Mouse (Mus musculus) MEL (cell line): ENCODE data around the gene Xlr5a. TPM values are rescaled to one million over a fixed set of nuclear protein-coding genes. Genes with fewer than 3 reads are reported as not detected.
A peak's percentile ranks its signal among the peaks of the same experiment; 100 is the strongest.

Source experiments
- DNase-seq: peaks from one replicate; pipeline ENCODE4 v3.0.0; 2011; ENCODE audit warnings: low read depth, low spot score
- H3K27ac ChIP-seq: 2 replicates; pipeline ENCODE4 v1.5.1; 2012; ENCODE audit warnings: low read depth, mild to moderate bottlenecking, control low read depth, low read length, moderate library complexity; ENCODE audit not compliant: control insufficient read depth
- H3K27me3 ChIP-seq, 2 experiments: fragments of 150-350 bp in 1 of 2; sonication (generic) in 1 of 2; 2 replicates each; pipeline ENCODE4 v1.6.1; 2012; ENCODE audit warnings: low read length in 2 of 2, mild to moderate bottlenecking in 2 of 2, improper control_type of control experiment in 1 of 2, moderate library complexity in 1 of 2; ENCODE audit not compliant: insufficient read depth in 2 of 2, control insufficient read depth in 1 of 2
- H3K36me3 ChIP-seq, 2 experiments: 2 replicates each; pipeline ENCODE4 v1.6.1; 2012 to 2014; ENCODE audit warnings: low read length in 2 of 2, improper control_type of control experiment in 1 of 2, inconsistent platforms in 1 of 2, mild to moderate bottlenecking in 1 of 2; ENCODE audit not compliant: insufficient read depth in 2 of 2, control insufficient read depth in 1 of 2
- H3K4me1 ChIP-seq, 2 experiments: fragments of 150-350 bp in 1 of 2; sonication (generic) in 1 of 2; 2 replicates each; pipeline ENCODE4 v1.6.1; 2012; ENCODE audit warnings: low read length in 2 of 2, improper control_type of control experiment in 1 of 2, mild to moderate bottlenecking in 1 of 2; ENCODE audit not compliant: insufficient read depth in 2 of 2, control insufficient read depth in 1 of 2
- H3K4me3 ChIP-seq, 2 experiments: fragments of 150-350 bp in 1 of 2; sonication (generic) in 1 of 2; 2 replicates each; pipeline ENCODE4 v1.5.1; 2012; ENCODE audit warnings: low read depth in 2 of 2, low read length in 2 of 2, mild to moderate bottlenecking in 2 of 2, moderate library complexity in 2 of 2, control low read depth in 1 of 2, improper control_type of control experiment in 1 of 2; ENCODE audit not compliant: control insufficient read depth in 1 of 2, insufficient read depth in 1 of 2
- H3K79me2 ChIP-seq: 2 replicates; pipeline ENCODE4 v1.6.1; 2012; ENCODE audit warnings: mild to moderate bottlenecking, low read length, moderate library complexity; ENCODE audit not compliant: control insufficient read depth, poor library complexity, insufficient read depth
- H3K9ac ChIP-seq: 2 replicates; pipeline ENCODE4 v1.6.1; 2012; ENCODE audit warnings: low read depth, mild to moderate bottlenecking, control low read depth, low read length, moderate library complexity; ENCODE audit not compliant: control insufficient read depth, poor library complexity, severe bottlenecking
- H3K9me3 ChIP-seq: fragments of 150-350 bp; sonication (generic); replicated peaks from 2 replicates; pipeline ENCODE4 v1.6.1; 2012; ENCODE audit warnings: mild to moderate bottlenecking, low read length, improper control_type of control experiment, moderate library complexity; ENCODE audit not compliant: insufficient read depth
- EP300 ChIP-seq, 2 experiments: IDR thresholded peaks; 2 replicates each; pipeline ENCODE4 v1.6.1; 2011; ENCODE audit warnings: improper control_type of control experiment in 2 of 2, low read length in 2 of 2, low read depth in 1 of 2, mild to moderate bottlenecking in 1 of 2
- MYB ChIP-seq: IDR thresholded peaks from 2 replicates; pipeline ENCODE4 v1.6.1; 2011; ENCODE audit warnings: mild to moderate bottlenecking, low read depth, low read length, improper control_type of control experiment
- RCOR1 ChIP-seq: IDR thresholded peaks from 2 replicates; pipeline ENCODE4 v1.6.1; 2012; ENCODE audit warnings: low read depth, mild to moderate bottlenecking, inconsistent platforms, low read length, improper control_type of control experiment
- TAL1 ChIP-seq: IDR thresholded peaks from 2 replicates; pipeline ENCODE4 v1.6.1; 2012; ENCODE audit warnings: mild to moderate bottlenecking, inconsistent platforms, low read length, moderate library complexity, mixed read lengths
- TCF12 ChIP-seq: IDR thresholded peaks from 2 replicates; pipeline ENCODE4 v1.6.1; 2014; ENCODE audit warnings: low read depth, mild to moderate bottlenecking, inconsistent platforms, low read length, improper control_type of control experiment, moderate library complexity
- ZMIZ1 ChIP-seq: IDR thresholded peaks from 2 replicates; pipeline ENCODE4 v1.6.1; 2012; ENCODE audit warnings: low read depth, mild to moderate bottlenecking, inconsistent platforms, low read length, improper control_type of control experiment, moderate library complexity
- ZNF384 ChIP-seq: IDR thresholded peaks from 2 replicates; pipeline ENCODE4 v1.6.1; 2012; ENCODE audit warnings: low read depth, mild to moderate bottlenecking, inconsistent platforms, low read length, improper control_type of control experiment
- polyA plus RNA-seq, 2 experiments: library from polyadenylated mRNA; stranded (reverse) in 1 of 2; unstranded in 1 of 2; fragments of >175 nt in 1 of 2; fragments of >200 nt in 1 of 2; gene quantifications; 2 replicates each; pipeline versions ENCODE4 v1.2.1 to v1.2.4; 2012; ENCODE audit warnings: low replicate concordance in 2 of 2, low read depth in 1 of 2; ENCODE audit not compliant: insufficient read length in 2 of 2, insufficient read depth in 1 of 2, missing spikeins in 1 of 2
- total RNA-seq: library from RNA; depleted of rRNA; stranded (reverse); fragments of 300-350 nt; gene quantifications from 2 replicates; pipeline ENCODE4 v1.2.3, GENCODE M21; 2012; rRNA removed

Xlr5a gene
- total and polyA plus RNA-seq, 3 experiments, result not detected

DNA sequence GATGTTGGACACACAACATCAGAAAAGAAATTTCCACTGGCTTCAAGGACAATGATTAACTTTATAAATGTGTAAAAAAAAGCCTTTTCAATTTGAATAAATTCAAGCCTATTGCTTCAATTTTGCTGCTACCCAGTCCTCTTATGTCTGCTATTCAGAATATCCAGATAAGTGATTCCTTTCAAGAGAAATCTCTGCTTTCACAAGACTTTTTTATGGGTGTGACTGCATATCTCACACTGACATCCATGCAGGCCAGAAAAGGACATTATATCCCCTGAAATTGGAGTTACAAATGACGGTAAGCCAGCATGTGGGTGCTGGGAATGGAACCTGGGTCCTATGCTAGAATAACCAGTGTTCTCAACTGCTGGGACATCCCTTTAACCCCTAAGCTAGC lies 231.2 kb downstream of the Xlr5a start:
- Histone ChIP-seq H3K9me3 (no peaks in the 10 kb centered on the region), H3K36me3 (peaks cover 0 to 8% of the 10 kb centered on the region in 2 experiments; a peak in 2 of 4 replicates), H3K4me3 (no peak overlapping the region), H3K4me1 (peaks cover 0 to 6% of the 10 kb centered on the region in 2 experiments; a peak in 3 of 4 replicates), H3K79me2 (no peaks in the 10 kb centered on the region), H3K27ac (no peak overlapping the region)
- peak; percentile 12 for DNase-seq
- TF ChIP-seq EP300 (IDR thresholded peaks at IDR 0.05; ENCODE audit: low read depth in 1 of 2, low read length in 2 of 2) (peak; percentile 23 to 38; a peak in 1 of 4 replicates), ZMIZ1 (no peak), MYB (no peak), TCF12 (peak; percentile 33; the same call in 1 of the 2 replicates), ZNF384 (0 out of 2 replicates have a peak, but pooled peaks have one; percentile 7), RCOR1 (peak; percentile 61; the same call in 1 of the 2 replicates), TAL1 (0 out of 2 replicates have a peak, but pooled peaks have one; percentile 2)
- TF ChIP-seq, all 39 proteins: peak for 5
- no peak overlapping the region for H3K9ac ChIP-seq
- H3K27me3 ChIP-seq, result no peaks in the 10 kb centered on the region

Other genes with a start within 250 kb of the Xlr5a start
- not detected in 2 replicates for gene Pnma3, start 228.2 kb downstream of the Xlr5a start, total RNA-seq
- not detected for gene Pnma3, start 228.2 kb downstream of the Xlr5a start, polyA plus RNA-seq
- gene Xlr4a, start 210.5 kb downstream of the Xlr5a start, total RNA-seq, result 0.19 TPM in 1 of 2 replicates, not detected in the other
- under 1 TPM in 1 of 2 experiments, not detected in 1; 0.29 TPM for gene Xlr4a, start 210.5 kb downstream of the Xlr5a start, polyA plus RNA-seq
- gene Xlr3a, start 195.9 kb downstream of the Xlr5a start, total RNA-seq, result 76.4 and 94.5 TPM in 2 replicates
- 100 to 1,000 TPM in 1 of 2 experiments, not detected in 1; 161 TPM for gene Xlr3a, start 195.9 kb downstream of the Xlr5a start, polyA plus RNA-seq
- gene Gm14685, start 175.9 kb downstream of the Xlr5a start, total RNA-seq, result not detected in 2 replicates
- gene Gm14685, start 175.9 kb downstream of the Xlr5a start, polyA plus RNA-seq, result not detected
- not detected in 2 replicates for gene Xlr5b, start 144.2 kb downstream of the Xlr5a start, total RNA-seq
- gene Xlr5b, start 144.2 kb downstream of the Xlr5a start, polyA plus RNA-seq, result not detected
- not detected in 2 replicates for gene DXBay18, start 143.5 kb downstream of the Xlr5a start, total RNA-seq
- gene DXBay18, start 143.5 kb downstream of the Xlr5a start, polyA plus RNA-seq, result not detected
- gene Spin2d, start 116.0 kb downstream of the Xlr5a start, total RNA-seq, result not detected in 2 replicates
- not detected for gene Spin2d, start 116.0 kb downstream of the Xlr5a start, polyA plus RNA-seq
- gene Xlr3b, start 100.8 kb downstream of the Xlr5a start, total RNA-seq, result 22.4 and 23.8 TPM in 2 replicates
- gene Xlr3b, start 100.8 kb downstream of the Xlr5a start, polyA plus RNA-seq, result 10 to 100 TPM in 1 of 2 experiments, not detected in 1; 16.5 TPM
- 37.4 and 44.4 TPM in 2 replicates for gene Xlr4b, start 78.6 kb downstream of the Xlr5a start, total RNA-seq
- gene Xlr4b, start 78.6 kb downstream of the Xlr5a start, polyA plus RNA-seq, result 10 to 100 TPM in 1 of 2 experiments, not detected in 1; 43.2 TPM
- 3.3 and 3.4 TPM in 2 replicates for gene F8a, start 64.7 kb downstream of the Xlr5a start, total RNA-seq
- gene F8a, start 64.7 kb downstream of the Xlr5a start, polyA plus RNA-seq, result 1 to 10 TPM in 1 of 2 experiments, not detected in 1; 6.0 TPM
- 12.8 and 18.6 TPM in 2 replicates for gene Xlr4c, start 49.8 kb downstream of the Xlr5a start, total RNA-seq
- gene Xlr4c, start 49.8 kb downstream of the Xlr5a start, polyA plus RNA-seq, result 10 to 100 TPM in 1 of 2 experiments, not detected in 1; 37.4 TPM
- 68.4 and 78.0 TPM in 2 replicates for gene Xlr3c, start 27.6 kb downstream of the Xlr5a start, total RNA-seq
- 100 to 1,000 TPM in 1 of 2 experiments, 10 to 100 TPM in 1; 73.5 to 162 TPM for gene Xlr3c, start 27.6 kb downstream of the Xlr5a start, polyA plus RNA-seq
- not detected in 2 replicates for gene Xlr5c, start within 50 bp of the Xlr5a start, total RNA-seq
- not detected for gene Xlr5c, start within 50 bp of the Xlr5a start, polyA plus RNA-seq
- not detected in 2 replicates for gene Gm45015, start 43.9 kb upstream of the Xlr5a start, total RNA-seq
- gene Gm45015, start 43.9 kb upstream of the Xlr5a start, polyA plus RNA-seq, result not detected
- 4.5 and 4.8 TPM in 2 replicates for gene Zfp275, start 49.6 kb upstream of the Xlr5a start, total RNA-seq
- gene Zfp275, start 49.6 kb upstream of the Xlr5a start, polyA plus RNA-seq, result 1 to 10 TPM in 1 of 2 experiments, not detected in 1; 5.9 TPM
- 0.04 TPM in 1 of 2 replicates, not detected in the other for gene Gm18336, start 105.8 kb upstream of the Xlr5a start, total RNA-seq
- gene Gm18336, start 105.8 kb upstream of the Xlr5a start, polyA plus RNA-seq, result not detected
- not detected in 2 replicates for gene Zfp92, start 118.1 kb upstream of the Xlr5a start, total RNA-seq
- not detected for gene Zfp92, start 118.1 kb upstream of the Xlr5a start, polyA plus RNA-seq
- gene Trex2, start 142.4 kb upstream of the Xlr5a start, total RNA-seq, result not detected in 2 replicates
- gene Trex2, start 142.4 kb upstream of the Xlr5a start, polyA plus RNA-seq, result not detected
- 19.7 and 24.0 TPM in 2 replicates for gene Haus7, start 166.1 kb upstream of the Xlr5a start, total RNA-seq
- 10 to 100 TPM in 1 of 2 experiments, not detected in 1; 27.9 TPM for gene Haus7, start 166.1 kb upstream of the Xlr5a start, polyA plus RNA-seq
- gene Bgn, start 190.6 kb upstream of the Xlr5a start, total RNA-seq, result not detected in 2 replicates
- not detected for gene Bgn, start 190.6 kb upstream of the Xlr5a start, polyA plus RNA-seq
- not detected in 2 replicates for gene Atp2b3, start 210.1 kb upstream of the Xlr5a start, total RNA-seq
- not detected for gene Atp2b3, start 210.1 kb upstream of the Xlr5a start, polyA plus RNA-seq